Mouse (Mus musculus): ENCODE measurements around the gene Tspan1.

Tspan1 gene

GRCm38 (mm10) chr4:116123602-116124519 is 43.5 kb downstream of the Tspan1 start, which contains the start of the genes Rad54l and Pomgnt1:
Rad54l (minus strand) TSS chr4:116123690.
Pomgnt1 (plus strand) TSS chr4:116123840.
- DNase-seq = peak; percentile 82

GRCm38 (mm10) chr4:116122762-116123161 is 44.6 kb downstream of the Tspan1 start:
- DNase-seq = no peak

All from lung, postnatal 14 days (tissue).